Mouse (Mus musculus) olfactory bulb, adult 2 months (tissue): ENCODE results near the gene Hist1h1d.

Experiments
- CTCF ChIP-seq: fragments of 200-500 bp; IDR thresholded peaks from 2 replicates; pipeline ENCODE4 v1.5.1; 2012; ENCODE audit warnings: low read depth, mild to moderate bottlenecking, low read length, moderate library complexity; ENCODE audit not compliant: insufficient read depth
- POLR2A ChIP-seq: fragments of 200-500 bp; IDR thresholded peaks from 2 replicates; pipeline ENCODE4 v1.6.1; 2012; ENCODE audit warnings: mild to moderate bottlenecking, low read depth, low read length, moderate library complexity; ENCODE audit not compliant: insufficient read depth

DNA sequence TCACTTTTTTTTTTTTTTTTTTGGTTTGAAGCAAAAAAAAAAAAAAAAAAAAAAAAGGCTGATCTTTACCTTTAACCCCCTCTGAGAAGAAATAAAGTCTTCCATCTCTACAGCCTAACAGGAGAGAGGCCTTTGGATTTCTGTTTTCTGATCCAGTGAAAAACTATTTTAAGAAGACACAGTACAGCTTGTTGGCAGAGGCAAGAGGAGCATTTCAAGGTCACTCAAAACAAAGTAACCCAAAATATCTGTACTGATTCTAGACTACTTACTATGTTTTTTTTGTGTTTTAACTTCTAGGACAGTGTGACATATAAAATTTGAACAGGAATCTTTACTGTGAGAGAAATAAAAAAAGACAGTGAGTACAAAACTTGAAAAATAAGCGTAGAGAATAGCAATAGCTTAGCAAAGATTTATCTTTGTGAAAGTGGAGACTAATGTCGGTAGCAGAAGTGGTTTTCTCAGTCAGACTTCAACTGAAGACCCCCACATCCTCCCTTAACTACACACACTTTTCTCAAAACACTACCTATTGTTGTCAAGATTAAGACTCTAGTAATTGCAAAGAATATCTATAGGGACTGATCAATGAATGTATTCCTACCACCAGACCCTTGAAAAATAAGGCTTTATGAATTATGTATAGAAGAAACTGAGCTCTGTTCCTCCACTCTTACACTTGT lies 23.4 kb upstream of the Hist1h1d start:
- no peak for TF ChIP-seq POLR2A
- no peak for TF ChIP-seq CTCF
